Mouse (Mus musculus): ENCODE measurements around the gene Vps13d. TPM values are rescaled to one million over a fixed set of nuclear protein-coding genes. Genes with fewer than 3 reads are reported as not detected.

Vps13d gene
- polyA plus RNA-seq, 1 experiment: 7.3 TPM

DNA sequence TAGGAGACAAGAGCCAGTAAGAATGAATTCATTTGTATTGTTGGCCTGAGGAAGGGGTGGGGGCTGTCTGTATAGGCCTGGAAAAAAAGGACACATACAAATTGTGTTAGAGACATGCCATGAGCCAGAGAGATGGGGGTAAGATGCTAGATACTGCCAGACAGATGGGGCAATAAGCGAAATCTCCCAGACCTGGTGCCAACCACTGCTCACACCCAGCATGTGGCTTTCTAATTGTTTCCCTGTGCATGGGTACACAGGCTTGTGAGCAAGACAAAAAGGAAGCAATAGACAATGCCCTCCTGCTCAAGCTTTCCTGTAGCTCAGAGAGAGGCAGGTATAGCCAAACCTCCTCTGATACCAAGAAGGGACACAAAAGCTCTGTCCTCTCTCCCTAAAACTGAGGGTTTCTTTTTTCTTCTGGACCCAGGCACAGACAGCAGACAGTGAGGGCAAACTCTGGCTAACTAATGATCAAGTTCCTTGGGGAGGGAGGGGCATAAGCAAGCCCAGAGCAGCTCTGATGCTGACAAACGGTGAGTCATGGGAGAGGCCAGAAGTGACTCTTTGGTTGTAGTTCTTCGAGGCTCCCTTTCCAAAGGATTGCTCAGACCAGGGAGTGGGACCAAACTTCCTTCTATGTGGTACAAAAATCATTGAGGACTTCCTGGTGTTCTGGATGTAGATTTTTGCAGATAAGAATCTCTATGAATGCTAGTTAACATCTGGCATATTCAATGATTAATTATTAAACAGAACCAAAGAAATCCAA, 196.7 kb downstream of the Vps13d start:
- H3K27ac ChIP-seq (ENCODE audit: control insufficient read depth, insufficient read depth, low read depth, low read length): no peak overlapping the region
- H3K4me1 ChIP-seq (ENCODE audit: control insufficient read depth, insufficient read depth, low read length): no peaks in the 10 kb centered on the region
- TF ChIP-seq POLR2A (IDR thresholded peaks at IDR 0.05; ENCODE audit: control insufficient read depth, low read depth, low read length): no peak
- no peak for TF ChIP-seq CTCF (IDR thresholded peaks at IDR 0.05; ENCODE audit: control insufficient read depth, insufficient read depth, insufficient replicate concordance, low read depth, low read length)
- H3K27me3 ChIP-seq (ENCODE audit: control insufficient read depth, insufficient read depth, low read length): no peaks in the 10 kb centered on the region
- no peak overlapping the region for H3K4me3 ChIP-seq (ENCODE audit: control insufficient read depth, low read depth, low read length)
- no peaks in the 10 kb centered on the region for H3K36me3 ChIP-seq (ENCODE audit: control insufficient read depth, insufficient read depth, low read length)

DNA sequence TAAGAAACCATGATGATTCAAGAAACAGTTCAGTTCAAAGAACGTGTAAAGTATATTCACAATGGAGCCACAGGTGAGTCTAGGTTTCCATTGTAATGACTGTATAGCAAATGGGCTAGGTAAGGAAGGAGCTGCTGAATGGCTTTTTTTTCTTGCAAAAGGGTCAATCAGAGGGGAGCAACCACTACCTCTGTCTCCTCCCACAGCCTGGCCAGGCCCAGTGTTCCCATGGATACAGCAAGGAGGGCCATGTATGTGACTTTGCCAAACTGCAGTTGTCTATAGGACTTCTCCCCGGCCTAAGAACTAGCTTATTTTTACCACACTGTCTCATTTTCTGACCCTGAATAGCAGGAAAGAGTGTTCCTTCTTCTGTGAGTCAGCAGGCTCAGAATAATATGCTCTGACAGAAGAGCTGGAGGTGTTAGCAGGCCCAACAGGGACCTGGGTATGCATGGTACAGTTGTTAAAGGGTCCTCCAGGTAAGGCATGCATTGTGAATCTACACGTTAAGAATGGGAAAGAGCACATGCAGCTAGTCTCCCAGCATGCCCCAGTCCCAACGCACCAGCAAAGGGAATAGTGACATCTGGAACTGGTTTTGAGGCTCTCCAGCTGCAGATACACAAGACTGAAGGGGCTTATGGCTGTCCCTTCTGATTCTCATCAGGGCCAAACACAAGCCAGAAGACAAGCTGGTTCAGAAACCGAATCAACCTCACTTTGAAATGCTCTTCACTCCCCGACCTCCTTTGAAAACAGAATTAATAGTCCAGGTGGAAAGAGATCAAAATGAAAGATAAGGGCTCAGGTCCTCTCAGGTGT, 197.6 kb downstream of the Vps13d start:
- no peak for TF ChIP-seq POLR2A (IDR thresholded peaks at IDR 0.05; ENCODE audit: control insufficient read depth, low read depth, low read length)
- no peak for TF ChIP-seq CTCF (IDR thresholded peaks at IDR 0.05; ENCODE audit: control insufficient read depth, insufficient read depth, insufficient replicate concordance, low read depth, low read length)
- Histone ChIP-seq H3K36me3 (ENCODE audit: control insufficient read depth, insufficient read depth, low read length) (no peaks in the 10 kb centered on the region), H3K4me3 (ENCODE audit: control insufficient read depth, low read depth, low read length) (no peak overlapping the region), H3K27ac (ENCODE audit: control insufficient read depth, insufficient read depth, low read depth, low read length) (no peak overlapping the region), H3K27me3 (ENCODE audit: control insufficient read depth, insufficient read depth, low read length) (no peaks in the 10 kb centered on the region), H3K4me1 (ENCODE audit: control insufficient read depth, insufficient read depth, low read length) (no peaks in the 10 kb centered on the region)

DNA sequence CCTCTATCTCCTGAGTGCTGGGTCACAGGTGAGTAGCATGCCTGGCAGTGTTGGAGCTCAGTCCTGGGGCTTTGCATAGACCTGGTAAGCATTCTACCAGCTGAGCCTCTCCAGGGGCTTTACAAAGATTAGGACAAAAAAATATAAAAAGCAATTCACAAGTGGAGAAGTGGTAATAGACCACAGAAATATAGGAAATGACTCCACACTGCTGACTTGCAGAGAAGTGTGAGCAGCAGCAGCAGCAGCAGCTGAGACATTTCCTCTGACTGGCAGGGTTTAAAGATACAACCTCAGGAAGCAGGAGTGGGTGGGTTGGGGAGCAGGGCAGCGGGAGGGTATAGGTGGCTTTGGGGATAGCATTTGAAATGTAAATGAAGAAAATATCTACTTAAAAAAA, 199.0 kb downstream of the Vps13d start:
- Histone ChIP-seq H3K27me3 (ENCODE audit: control insufficient read depth, insufficient read depth, low read length) (no peaks in the 10 kb centered on the region), H3K4me1 (ENCODE audit: control insufficient read depth, insufficient read depth, low read length) (no peaks in the 10 kb centered on the region)

DNA sequence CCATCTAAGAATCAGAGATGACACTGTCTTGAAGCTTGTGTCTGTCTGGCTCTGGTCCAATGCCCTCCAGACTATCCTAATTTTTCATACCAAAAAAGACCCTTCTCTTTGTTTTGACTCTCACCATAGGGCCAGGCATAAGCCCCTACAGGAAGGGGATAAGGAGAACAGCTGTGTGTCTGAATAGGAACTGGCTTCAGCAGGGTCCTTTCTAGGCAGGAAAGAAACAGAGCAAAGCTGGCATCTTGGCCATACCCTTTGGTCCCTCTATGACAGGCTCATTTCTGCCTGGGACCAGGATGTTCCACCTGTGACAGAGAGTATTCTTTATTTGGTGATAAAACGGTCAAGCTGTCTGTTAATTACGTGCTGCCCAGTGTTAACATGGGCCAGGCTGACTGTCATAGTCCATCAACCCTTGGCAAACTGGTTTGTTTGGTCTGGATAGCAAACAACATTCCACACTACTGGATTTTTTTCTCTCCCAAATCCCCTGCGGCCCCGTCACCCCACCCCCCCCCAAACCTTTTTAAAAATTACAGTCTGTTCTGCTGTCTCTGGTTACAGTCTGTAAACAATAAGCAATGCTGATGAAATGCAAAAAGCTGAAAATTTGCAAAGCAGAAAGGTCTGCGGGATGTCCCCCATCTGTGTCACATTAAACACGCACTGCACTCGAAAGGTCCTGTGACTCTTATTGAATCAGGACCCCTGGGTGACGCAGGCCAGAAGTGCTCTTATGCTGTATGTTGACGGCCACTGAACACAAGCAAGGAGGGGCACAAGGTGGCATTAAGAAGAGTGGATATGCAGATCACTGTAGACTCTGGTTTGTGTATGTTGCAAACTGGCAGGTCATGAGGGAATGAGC, 201.5 kb downstream of the Vps13d start:
- Histone ChIP-seq H3K4me1 (ENCODE audit: control insufficient read depth, insufficient read depth, low read length) (no peaks in the 10 kb centered on the region), H3K27ac (ENCODE audit: control insufficient read depth, insufficient read depth, low read depth, low read length) (peak overlapping the region; percentile 21; the same call in 1 of the 2 replicates), H3K36me3 (ENCODE audit: control insufficient read depth, insufficient read depth, low read length) (no peaks in the 10 kb centered on the region), H3K27me3 (ENCODE audit: control insufficient read depth, insufficient read depth, low read length) (no peaks in the 10 kb centered on the region), H3K4me3 (ENCODE audit: control insufficient read depth, low read depth, low read length) (no peak overlapping the region)
- TF ChIP-seq POLR2A (IDR thresholded peaks at IDR 0.05; ENCODE audit: control insufficient read depth, low read depth, low read length) (no peak), CTCF (IDR thresholded peaks at IDR 0.05; ENCODE audit: control insufficient read depth, insufficient read depth, insufficient replicate concordance, low read depth, low read length) (no peak)

More for the DNA sequence above, 199.0 kb downstream of the Vps13d start:
- TF ChIP-seq CTCF (IDR thresholded peaks at IDR 0.05; ENCODE audit: control insufficient read depth, insufficient read depth, insufficient replicate concordance, low read depth, low read length): no peak
- no peak for TF ChIP-seq POLR2A (IDR thresholded peaks at IDR 0.05; ENCODE audit: control insufficient read depth, low read depth, low read length)
- H3K27ac ChIP-seq (ENCODE audit: control insufficient read depth, insufficient read depth, low read depth, low read length): no peak overlapping the region
- no peaks in the 10 kb centered on the region for H3K36me3 ChIP-seq (ENCODE audit: control insufficient read depth, insufficient read depth, low read length)
- no peak overlapping the region for H3K4me3 ChIP-seq (ENCODE audit: control insufficient read depth, low read depth, low read length)

DNA sequence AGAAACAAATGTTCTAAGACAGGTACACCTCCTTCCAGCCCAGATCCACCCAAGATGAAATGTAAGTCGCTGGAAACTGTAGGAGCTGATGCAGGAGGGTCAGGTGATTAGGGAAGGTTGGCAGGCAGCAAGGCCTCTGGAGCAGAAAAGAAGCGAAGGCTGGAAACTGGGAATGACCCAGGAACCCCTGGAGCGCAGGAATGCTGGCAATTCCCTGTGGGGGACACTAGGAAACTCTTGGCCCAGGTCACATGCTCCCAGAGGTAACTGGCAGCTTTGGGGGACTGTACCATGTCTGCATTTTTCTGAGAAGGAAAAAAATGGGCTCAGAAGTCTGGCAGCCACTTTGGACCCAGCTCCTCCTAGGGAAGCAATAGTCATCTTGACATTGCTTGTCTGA, 202.4 kb downstream of the Vps13d start:
- H3K4me1 ChIP-seq (ENCODE audit: control insufficient read depth, insufficient read depth, low read length): no peaks in the 10 kb centered on the region
- TF ChIP-seq CTCF (IDR thresholded peaks at IDR 0.05; ENCODE audit: control insufficient read depth, insufficient read depth, insufficient replicate concordance, low read depth, low read length) (no peak), POLR2A (IDR thresholded peaks at IDR 0.05; ENCODE audit: control insufficient read depth, low read depth, low read length) (no peak)
- no peaks in the 10 kb centered on the region for H3K27me3 ChIP-seq (ENCODE audit: control insufficient read depth, insufficient read depth, low read length)
- no peaks in the 10 kb centered on the region for H3K36me3 ChIP-seq (ENCODE audit: control insufficient read depth, insufficient read depth, low read length)
- no peak overlapping the region; the same call in 1 of the 2 replicates for H3K27ac ChIP-seq (ENCODE audit: control insufficient read depth, insufficient read depth, low read depth, low read length)
- H3K4me3 ChIP-seq (ENCODE audit: control insufficient read depth, low read depth, low read length): no peak overlapping the region

DNA sequence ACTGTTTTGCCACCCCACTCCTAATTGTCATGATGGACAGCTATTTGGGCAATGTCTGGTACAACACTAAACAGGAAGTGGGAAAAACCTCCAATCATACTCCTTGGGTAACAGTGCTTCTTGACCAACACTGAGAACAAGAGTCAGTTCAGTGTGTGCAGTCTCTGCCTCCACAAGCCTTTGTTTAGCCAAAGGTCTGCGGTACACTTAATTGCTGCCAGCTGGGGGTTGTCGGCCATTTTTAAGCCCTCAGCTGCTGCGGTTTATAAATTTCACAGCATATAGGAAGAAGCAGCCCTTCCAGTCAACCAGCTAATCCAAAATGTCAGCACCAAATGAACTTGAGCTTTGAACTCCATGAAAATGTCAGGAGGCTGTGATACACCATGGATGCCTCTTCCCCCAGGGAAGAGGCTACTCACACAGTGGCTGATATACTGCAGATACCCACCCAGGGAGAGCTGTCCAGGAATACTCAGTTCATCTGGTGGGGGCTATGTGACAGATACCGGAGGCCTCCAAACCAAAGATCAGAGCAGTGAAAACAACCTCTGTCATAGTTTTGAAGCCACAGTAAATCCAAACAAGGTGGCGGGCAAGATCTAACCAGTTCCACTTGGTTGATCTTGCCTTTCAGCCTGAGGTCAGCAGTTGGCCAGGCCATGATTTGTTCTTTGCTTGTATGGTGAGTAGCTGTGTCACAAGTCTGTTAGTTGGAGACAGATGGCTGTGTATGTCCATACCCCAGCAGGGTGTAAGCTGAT, 206.2 kb downstream of the Vps13d start:
- TF ChIP-seq POLR2A (IDR thresholded peaks at IDR 0.05; ENCODE audit: control insufficient read depth, low read depth, low read length) (no peak), CTCF (IDR thresholded peaks at IDR 0.05; ENCODE audit: control insufficient read depth, insufficient read depth, insufficient replicate concordance, low read depth, low read length) (no peak)
- Histone ChIP-seq H3K27me3 (ENCODE audit: control insufficient read depth, insufficient read depth, low read length) (no peaks in the 10 kb centered on the region), H3K27ac (ENCODE audit: control insufficient read depth, insufficient read depth, low read depth, low read length) (no peak overlapping the region), H3K4me1 (ENCODE audit: control insufficient read depth, insufficient read depth, low read length) (peaks cover under 1% of the 10 kb centered on the region; the same call in 1 of the 2 replicates), H3K36me3 (ENCODE audit: control insufficient read depth, insufficient read depth, low read length) (no peaks in the 10 kb centered on the region), H3K4me3 (ENCODE audit: control insufficient read depth, low read depth, low read length) (no peak overlapping the region)

Measured in testis, adult 2 months (tissue).